Mouse (Mus musculus): ENCODE data around the gene Snrpc.

GRCm38 (mm10) chr17:27799771-27800584, 38.0 kb upstream of the Snrpc start:
- TF ChIP-seq POLR2A (IDR thresholded peaks at IDR 0.05; ENCODE audit: borderline replicate concordance, low read depth, low read length): no peak
- TF ChIP-seq CTCF (IDR thresholded peaks at IDR 0.05; ENCODE audit: low read depth, low read length): no peak
